9 mouse cellular contexts compared by ENCODE assay signal in the genomic region with DNA sequence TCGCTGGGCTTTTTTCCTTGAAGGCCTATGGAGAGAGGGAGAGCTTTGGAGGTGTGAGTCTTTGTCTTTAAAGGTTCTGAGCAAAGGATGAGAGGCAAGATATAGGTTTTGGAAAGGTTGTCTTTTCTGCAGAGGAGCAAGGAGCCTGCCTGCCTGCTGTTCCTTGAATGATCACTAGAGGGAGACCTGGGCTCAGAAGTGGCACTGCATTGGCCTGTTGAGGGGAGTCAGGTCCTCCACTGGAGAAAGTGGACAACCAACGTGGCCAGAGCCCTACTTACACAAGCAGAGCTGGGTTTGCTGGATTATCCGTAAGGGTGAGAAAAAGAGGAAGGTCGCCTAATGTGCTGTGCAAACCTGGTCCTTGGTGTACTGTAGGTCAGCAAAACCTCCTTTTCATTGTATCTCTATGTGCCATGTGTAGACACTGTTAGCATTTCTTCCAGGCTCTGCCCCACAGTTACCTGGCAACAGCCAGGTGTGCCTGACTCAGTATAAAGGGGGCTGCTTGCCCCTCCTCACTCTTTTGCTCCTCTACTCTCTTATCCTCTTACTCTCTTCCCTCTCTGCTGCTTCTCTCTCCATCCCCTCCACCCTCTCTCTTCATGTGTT. TPM values are rescaled to one million over a fixed set of nuclear protein-coding genes. Genes with fewer than 3 reads are reported as not detected.
A peak's percentile ranks its signal among the peaks of the same experiment; 100 is the strongest.
DNase-seq lines count a peak whose midpoint lies in the region; ATAC-seq and TF ChIP-seq lines count a peak whose summit lies in the region.
"Had no signal": no experiment of that assay in that cellular context is flagged by ENCODE, and none has a peak within 500 bp of the region (broad histone marks: within the 10 kb centered on the region; RNA-seq: fewer than 3 reads in every experiment).

No protein-coding gene starts in this region.

- DNase-seq in CD4-positive, CD25-positive, alpha-beta regulatory T cell, adult 2 months (ENCODE audit: low read depth, low spot score), result peak; percentile 77
- peak; percentile 74 to 84 for DNase-seq in adrenal gland, postnatal 36 days
- DNase-seq in embryonic facial prominence, embryonic 10.5 days (ENCODE audit: low spot score), result peak; percentile 69
- peak; percentile 65 for DNase-seq in heart, postnatal 0 days (ENCODE audit: low spot score)
- peak; percentile 63 to 89 for DNase-seq in kidney, postnatal 36 days
- DNase-seq in liver, postnatal 0 days, result peak; percentile 77

- H3K4me3 ChIP-seq in embryonic facial prominence, embryonic 10.5 days, result no peak overlapping the region
- H3K4me3 ChIP-seq in heart, postnatal 0 days (ENCODE audit: low read depth, low read length), result no peak overlapping the region
- no peak overlapping the region for H3K4me3 ChIP-seq in liver, postnatal 0 days (ENCODE audit: low read depth, low read length)
- H3K4me3 ChIP-seq in neural tube, embryonic 12.5 days, result no peak overlapping the region
- no peak overlapping the region for H3K4me3 ChIP-seq in testis, adult 2 months (ENCODE audit: control insufficient read depth, low read depth, low read length)
- H3K4me3 ChIP-seq: embryonic facial prominence, embryonic 15.5 days had no signal

- no peak overlapping the region for H3K27ac ChIP-seq in embryonic facial prominence, embryonic 10.5 days (replicated peaks)
- H3K27ac ChIP-seq in heart, postnatal 0 days (ENCODE audit: low read depth), result no peak overlapping the region
- no peak overlapping the region for H3K27ac ChIP-seq in liver, postnatal 0 days (ENCODE audit: low read depth)
- H3K27ac ChIP-seq in neural tube, embryonic 12.5 days, result no peak overlapping the region
- no peak overlapping the region for H3K27ac ChIP-seq in testis, adult 2 months (ENCODE audit: control insufficient read depth, insufficient read depth, low read depth, low read length)
- H3K27ac ChIP-seq: embryonic facial prominence, embryonic 15.5 days had no signal

- H3K4me2 ChIP-seq in heart, postnatal 0 days (ENCODE audit: low read depth, low read length), result no peak overlapping the region
- H3K4me2 ChIP-seq in liver, postnatal 0 days (ENCODE audit: low read depth, low read length), result no peak overlapping the region
- no peak overlapping the region for H3K4me2 ChIP-seq in neural tube, embryonic 12.5 days (replicated peaks)
- H3K4me2 ChIP-seq: embryonic facial prominence, embryonic 15.5 days had no signal

- H3K27me3 ChIP-seq in embryonic facial prominence, embryonic 10.5 days (replicated peaks; ENCODE audit: low read depth, poor library complexity, severe bottlenecking), result no peaks in the 10 kb centered on the region
- no peaks in the 10 kb centered on the region for H3K27me3 ChIP-seq in heart, postnatal 0 days (ENCODE audit: control insufficient read depth, insufficient read depth, low read length)
- no peaks in the 10 kb centered on the region for H3K27me3 ChIP-seq in liver, postnatal 0 days (ENCODE audit: insufficient read depth, low read length)
- H3K27me3 ChIP-seq in neural tube, embryonic 12.5 days (replicated peaks), result no peaks in the 10 kb centered on the region
- no peaks in the 10 kb centered on the region for H3K27me3 ChIP-seq in testis, adult 2 months (ENCODE audit: control insufficient read depth, insufficient read depth, low read length)
- H3K27me3 ChIP-seq: embryonic facial prominence, embryonic 15.5 days had no signal

- no peak for TF ChIP-seq EP300 in heart, postnatal 0 days (IDR thresholded peaks at IDR 0.05; ENCODE audit: low read depth)
- TF ChIP-seq EP300 in liver, postnatal 0 days (IDR thresholded peaks at IDR 0.05; ENCODE audit: low read depth), result no peak

- peak; percentile 39; the same call in 1 of the 2 replicates for ATAC-seq in heart, postnatal 0 days (ENCODE audit: insufficient read depth, low read depth)
- ATAC-seq in liver, postnatal 0 days, result peak; percentile 48
- peak; percentile 67 for ATAC-seq in neural tube, embryonic 12.5 days (ENCODE audit: low FRiP score, low read depth)

- no peak overlapping the region for H3K9ac ChIP-seq in heart, postnatal 0 days (replicated peaks; ENCODE audit: low read depth, low read length)
- no peak overlapping the region for H3K9ac ChIP-seq in liver, postnatal 0 days (replicated peaks)
- H3K9ac ChIP-seq in neural tube, embryonic 12.5 days, result no peak overlapping the region
- H3K9ac ChIP-seq: embryonic facial prominence, embryonic 15.5 days had no signal

- peaks cover 5% of the 10 kb centered on the region; the same call in 1 of the 2 replicates for H3K4me1 ChIP-seq in embryonic facial prominence, embryonic 10.5 days
- peaks cover 12% of the 10 kb centered on the region for H3K4me1 ChIP-seq in heart, postnatal 0 days (ENCODE audit: control insufficient read depth, insufficient read depth)
- H3K4me1 ChIP-seq in liver, postnatal 0 days (ENCODE audit: insufficient read depth), result peaks cover 2% of the 10 kb centered on the region
- no peaks in the 10 kb centered on the region for H3K4me1 ChIP-seq in neural tube, embryonic 12.5 days
- H3K4me1 ChIP-seq in testis, adult 2 months (ENCODE audit: control insufficient read depth, insufficient read depth, low read length), result no peaks in the 10 kb centered on the region
- H3K4me1 ChIP-seq: embryonic facial prominence, embryonic 15.5 days had no signal

- no peaks in the 10 kb centered on the region for H3K9me3 ChIP-seq in embryonic facial prominence, embryonic 10.5 days
- no peaks in the 10 kb centered on the region for H3K9me3 ChIP-seq in heart, postnatal 0 days (replicated peaks; ENCODE audit: control insufficient read depth, low read length)
- no peaks in the 10 kb centered on the region for H3K9me3 ChIP-seq in liver, postnatal 0 days (ENCODE audit: low read length)
- no peaks in the 10 kb centered on the region for H3K9me3 ChIP-seq in neural tube, embryonic 12.5 days
- H3K9me3 ChIP-seq: embryonic facial prominence, embryonic 15.5 days had no signal

- TF ChIP-seq CTCF in heart, postnatal 0 days (IDR thresholded peaks at IDR 0.05; ENCODE audit: low read depth), result peak; percentile 81
- TF ChIP-seq CTCF in liver, postnatal 0 days (IDR thresholded peaks at IDR 0.05; ENCODE audit: low read depth), result peak; percentile 93
- peak; percentile 85 for TF ChIP-seq CTCF in testis, adult 2 months (IDR thresholded peaks at IDR 0.05; ENCODE audit: control insufficient read depth, insufficient read depth, insufficient replicate concordance, low read depth, low read length)

- WGBS in embryonic facial prominence, embryonic 10.5 days, result 22% methylated on average over 4 of the region's 4 CpGs
- 20% methylated on average over 4 of the region's 4 CpGs for WGBS in heart, postnatal 0 days
- WGBS in liver, postnatal 0 days (ENCODE audit: insufficient replicate concordance), result 11% methylated on average over 4 of the region's 4 CpGs
- WGBS in neural tube, embryonic 12.5 days, result 21% methylated on average over 4 of the region's 4 CpGs

- no peaks in the 10 kb centered on the region for H3K36me3 ChIP-seq in embryonic facial prominence, embryonic 10.5 days (replicated peaks)
- no peaks in the 10 kb centered on the region for H3K36me3 ChIP-seq in heart, postnatal 0 days (replicated peaks; ENCODE audit: control insufficient read depth, insufficient read depth, low read length)
- no peaks in the 10 kb centered on the region for H3K36me3 ChIP-seq in liver, postnatal 0 days (replicated peaks; ENCODE audit: insufficient read depth, low read length)
- no peaks in the 10 kb centered on the region for H3K36me3 ChIP-seq in neural tube, embryonic 12.5 days
- H3K36me3 ChIP-seq in testis, adult 2 months (ENCODE audit: control insufficient read depth, insufficient read depth, low read length), result no peaks in the 10 kb centered on the region
- H3K36me3 ChIP-seq: embryonic facial prominence, embryonic 15.5 days had no signal

- no peak for TF ChIP-seq POLR2A in testis, adult 2 months (IDR thresholded peaks at IDR 0.05; ENCODE audit: control insufficient read depth, low read depth, low read length)

RNA-seq across cellular contexts. Expression of a gene that starts 25.1 kb away (rescaled TPM):
- total RNA-seq in adrenal gland, postnatal 36 days (2021), result 100 to 1,000 TPM; 190 to 286 TPM
- polyA plus RNA-seq in embryonic facial prominence, embryonic 10.5 days (2016; fragmentation: Nextera tagmentation; extraction: Ambion mirVana), result 58.5 and 61.8 TPM in 2 replicates
- 23.5 and 66.6 TPM in 2 replicates for total RNA-seq in heart, postnatal 0 days (2014; rRNA removed; ENCODE audit: low replicate concordance)
- 65.1 and 67.0 TPM in 2 replicates for polyA plus RNA-seq in heart, postnatal 0 days (2015; fragmentation: Nextera tagmentation; extraction: Ambion mirVana)
- 39.5 and 42.3 TPM in 2 replicates for polyA plus RNA-seq in liver, postnatal 0 days (2015; fragmentation: Nextera tagmentation; extraction: Ambion mirVana)
- polyA plus RNA-seq in neural tube, embryonic 12.5 days (2016; fragmentation: Nextera tagmentation; extraction: Ambion mirVana), result 65.0 and 66.3 TPM in 2 replicates
- polyA plus RNA-seq in testis, adult 2 months (2012; rRNA removed), result 9.1 and 9.4 TPM in 2 replicates

RNA-seq across cellular contexts. Expression of a gene that starts 30.4 kb away (rescaled TPM):
- 100 to 1,000 TPM; 155 to 160 TPM for total RNA-seq in adrenal gland, postnatal 36 days (2021)
- 311 and 324 TPM in 2 replicates for polyA plus RNA-seq in embryonic facial prominence, embryonic 10.5 days (2016; fragmentation: Nextera tagmentation; extraction: Ambion mirVana)
- total RNA-seq in heart, postnatal 0 days (2014; rRNA removed; ENCODE audit: low replicate concordance), result 123 and 224 TPM in 2 replicates
- polyA plus RNA-seq in heart, postnatal 0 days (2015; fragmentation: Nextera tagmentation; extraction: Ambion mirVana), result 288 and 307 TPM in 2 replicates
- 132 and 146 TPM in 2 replicates for polyA plus RNA-seq in liver, postnatal 0 days (2015; fragmentation: Nextera tagmentation; extraction: Ambion mirVana)
- 243 and 264 TPM in 2 replicates for polyA plus RNA-seq in neural tube, embryonic 12.5 days (2016; fragmentation: Nextera tagmentation; extraction: Ambion mirVana)
- 38.2 and 41.0 TPM in 2 replicates for polyA plus RNA-seq in testis, adult 2 months (2012; rRNA removed)

RNA-seq across cellular contexts. Expression of a gene that starts 30.5 kb away (rescaled TPM):
- total RNA-seq in adrenal gland, postnatal 36 days (2021), result 10 to 100 TPM; 21.5 to 24.2 TPM
- polyA plus RNA-seq in embryonic facial prominence, embryonic 10.5 days (2016; fragmentation: Nextera tagmentation; extraction: Ambion mirVana), result 69.6 and 76.0 TPM in 2 replicates
- total RNA-seq in heart, postnatal 0 days (2014; rRNA removed; ENCODE audit: low replicate concordance), result 26.2 and 26.6 TPM in 2 replicates
- polyA plus RNA-seq in heart, postnatal 0 days (2015; fragmentation: Nextera tagmentation; extraction: Ambion mirVana), result 14.3 and 17.7 TPM in 2 replicates
- polyA plus RNA-seq in liver, postnatal 0 days (2015; fragmentation: Nextera tagmentation; extraction: Ambion mirVana), result 10.1 and 13.1 TPM in 2 replicates
- 53.2 and 60.3 TPM in 2 replicates for polyA plus RNA-seq in neural tube, embryonic 12.5 days (2016; fragmentation: Nextera tagmentation; extraction: Ambion mirVana)
- polyA plus RNA-seq in testis, adult 2 months (2012; rRNA removed), result 12.8 and 15.0 TPM in 2 replicates

RNA-seq across cellular contexts. Expression of a gene that starts 58.8 kb away (rescaled TPM):
- total RNA-seq in adrenal gland, postnatal 36 days (2021), result 10 to 100 TPM; 70.1 to 77.9 TPM
- 159 and 166 TPM in 2 replicates for polyA plus RNA-seq in embryonic facial prominence, embryonic 10.5 days (2016; fragmentation: Nextera tagmentation; extraction: Ambion mirVana)
- total RNA-seq in heart, postnatal 0 days (2014; rRNA removed; ENCODE audit: low replicate concordance), result 20.9 and 35.6 TPM in 2 replicates
- 68.1 and 70.1 TPM in 2 replicates for polyA plus RNA-seq in heart, postnatal 0 days (2015; fragmentation: Nextera tagmentation; extraction: Ambion mirVana)
- 41.3 and 42.0 TPM in 2 replicates for polyA plus RNA-seq in liver, postnatal 0 days (2015; fragmentation: Nextera tagmentation; extraction: Ambion mirVana)
- 133 and 137 TPM in 2 replicates for polyA plus RNA-seq in neural tube, embryonic 12.5 days (2016; fragmentation: Nextera tagmentation; extraction: Ambion mirVana)
- polyA plus RNA-seq in testis, adult 2 months (2012; rRNA removed), result 15.9 and 16.4 TPM in 2 replicates
